Mouse (Mus musculus): ENCODE data around the gene Tada3.

DNA sequence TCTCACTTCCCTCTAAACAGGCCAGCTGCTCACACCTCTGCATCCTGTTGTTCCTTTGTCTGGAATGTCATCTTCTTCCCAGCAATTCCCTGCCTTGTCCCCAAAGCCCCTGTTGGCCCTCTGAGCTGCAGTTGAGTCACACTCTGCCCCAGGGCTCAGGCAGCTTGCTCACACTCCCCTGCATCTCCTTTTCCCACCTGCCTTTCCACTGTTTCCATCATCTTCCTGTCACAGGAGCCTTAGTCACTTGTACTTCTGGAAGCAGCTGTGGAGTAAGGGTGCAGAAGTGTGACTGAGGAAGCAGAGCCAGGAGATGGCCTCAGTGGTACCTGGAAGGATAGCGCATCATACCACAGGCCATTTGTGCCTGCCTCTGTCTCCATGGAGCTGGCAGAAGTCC is 15.4 kb downstream of the Tada3 start:
- TF ChIP-seq MEF2A (IDR thresholded peaks at IDR 0.05; ENCODE audit: extremely low read depth, insufficient replicate concordance, low read depth, low read length, poor library complexity, severe bottlenecking) (no peak), POLR2A (IDR thresholded peaks at IDR 0.05; ENCODE audit: control insufficient read depth in 1 of 2, insufficient read depth in 1 of 2, low read depth in 1 of 2, low read length in 2 of 2, poor library complexity in 1 of 2) (no peak), ETS1 (IDR thresholded peaks at IDR 0.05; ENCODE audit: low read depth, low read length) (no peak), ELF1 (IDR thresholded peaks at IDR 0.05; ENCODE audit: low read depth, low read length) (no peak), MXI1 (IDR thresholded peaks at IDR 0.05; ENCODE audit: low read depth, low read length) (no peak), GATA1 (IDR thresholded peaks at IDR 0.05; ENCODE audit: low read depth, low read length) (no peak), CTCF (IDR thresholded peaks at IDR 0.05 in 2 of 3, conservative IDR thresholded peaks at IDR 0.05 in 1 of 3; ENCODE audit: control insufficient read depth in 1 of 3, insufficient read depth in 1 of 3, low read depth in 2 of 3, low read length in 3 of 3, poor library complexity in 1 of 3, severe bottlenecking in 1 of 3) (no peak), CHD1 (IDR thresholded peaks at IDR 0.05; ENCODE audit: low read depth, low read length) (no peak), POLR2AphosphoS2 (IDR thresholded peaks at IDR 0.05; ENCODE audit: low read length) (no peak), ZMIZ1 (IDR thresholded peaks at IDR 0.05; ENCODE audit: low read depth, low read length) (no peak), MYC (IDR thresholded peaks at IDR 0.05; ENCODE audit: low read depth, low read length) (no peak), RAD21 (IDR thresholded peaks at IDR 0.05; ENCODE audit: low read depth, low read length) (no peak)
